Mouse (Mus musculus) c-Kit-negative CD71-positive TER-119-positive erythroid progenitor cells, embryonic 14.5 days (primary cell): ENCODE data around the gene Paqr6.
A peak's percentile ranks its signal among the peaks of the same experiment; 100 is the strongest.
"Not testable (repeated sequence)": the region's sequence is repeated elsewhere in the genome, so short reads cannot be mapped to it uniquely, and the experiment has no call there.

ENCODE experiments used
- DNase-seq: peaks from one replicate; pipeline ENCODE4 v3.0.0-alpha.2; 2013; ENCODE audit warnings: low read depth, low spot score

The Paqr6 gene

DNA sequence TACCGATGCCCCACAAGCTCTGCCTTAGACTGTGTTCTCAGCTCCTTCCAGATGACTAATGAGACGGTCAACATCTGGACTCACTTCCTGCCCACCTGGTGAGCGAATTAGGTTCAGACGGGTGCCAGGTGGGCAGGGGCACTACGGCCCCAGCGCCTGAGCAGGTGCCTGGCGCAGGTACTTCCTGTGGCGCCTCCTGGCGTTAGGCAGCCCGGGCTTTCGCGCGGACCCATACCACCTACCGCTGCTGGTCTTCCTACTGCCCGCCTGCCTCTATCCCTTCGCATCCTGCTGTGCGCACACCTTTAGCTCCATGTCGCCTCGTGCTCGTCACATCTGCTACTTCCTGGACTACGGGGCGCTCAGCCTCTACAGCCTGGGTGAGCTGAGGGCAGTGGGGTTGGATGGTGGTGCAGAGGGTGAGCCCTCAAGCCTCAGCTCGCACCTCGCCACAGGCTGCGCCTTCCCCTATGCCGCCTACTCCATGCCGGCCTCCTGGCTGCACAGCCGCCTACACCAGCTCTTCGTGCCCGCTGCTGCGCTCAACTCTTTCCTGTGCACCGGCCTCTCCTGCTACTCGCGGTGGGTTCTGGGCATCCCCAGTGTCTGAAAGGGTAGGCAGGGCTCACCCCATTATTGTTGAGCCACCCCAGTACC lies 1.4 kb downstream of the Paqr6 start:
- DNase-seq = no peak

DNA sequence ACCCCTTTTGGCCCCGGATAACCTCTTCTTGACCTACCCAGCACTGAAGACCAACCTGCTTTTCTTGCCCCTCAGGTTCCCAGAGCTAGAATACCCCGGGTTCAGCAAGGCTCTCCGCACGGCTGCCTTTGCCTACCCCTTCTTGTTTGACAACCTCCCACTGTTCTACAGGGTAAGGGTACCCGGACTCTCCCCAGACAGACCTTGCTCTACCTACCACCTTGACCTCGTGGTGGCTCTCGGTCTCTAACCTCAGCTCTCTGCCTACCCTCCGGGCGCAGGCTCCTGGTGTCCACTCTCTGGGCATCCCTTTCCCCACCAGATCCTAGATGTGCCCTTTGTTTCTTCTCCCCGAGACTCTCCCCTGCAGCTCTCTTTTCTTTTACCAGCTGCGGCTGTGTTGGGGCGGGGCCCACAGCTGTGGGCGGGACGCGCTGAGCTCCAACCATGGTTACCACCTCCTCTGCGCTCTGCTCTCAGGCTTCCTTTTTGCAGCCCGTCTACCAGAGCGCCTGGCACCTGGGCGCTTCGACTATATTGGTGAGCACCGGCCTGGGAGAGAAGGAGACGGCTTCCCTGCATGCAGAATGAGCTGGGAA lies 2.5 kb downstream of the Paqr6 start:
- not testable (repeated sequence) for DNase-seq

DNA sequence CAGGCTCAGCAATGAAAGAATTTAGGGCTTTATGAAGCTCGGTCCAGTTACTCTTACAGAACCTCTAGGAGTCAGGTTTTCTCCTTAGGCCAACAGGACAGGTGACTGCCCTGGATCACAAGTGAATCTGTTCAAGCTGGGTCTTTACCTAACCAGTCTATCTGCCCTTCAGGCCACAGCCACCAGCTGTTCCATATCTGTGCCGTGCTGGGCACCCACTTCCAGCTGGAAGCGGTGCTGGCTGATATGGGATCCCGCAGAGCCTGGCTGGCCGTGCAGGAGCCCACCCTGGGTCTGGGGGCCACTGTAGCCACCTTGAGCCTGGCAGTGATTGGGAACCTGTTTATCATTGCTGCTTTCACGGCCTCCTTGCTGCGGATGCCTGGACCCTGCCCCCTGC lies 3.1 kb downstream of the Paqr6 start:
- not testable (repeated sequence) for DNase-seq

DNA sequence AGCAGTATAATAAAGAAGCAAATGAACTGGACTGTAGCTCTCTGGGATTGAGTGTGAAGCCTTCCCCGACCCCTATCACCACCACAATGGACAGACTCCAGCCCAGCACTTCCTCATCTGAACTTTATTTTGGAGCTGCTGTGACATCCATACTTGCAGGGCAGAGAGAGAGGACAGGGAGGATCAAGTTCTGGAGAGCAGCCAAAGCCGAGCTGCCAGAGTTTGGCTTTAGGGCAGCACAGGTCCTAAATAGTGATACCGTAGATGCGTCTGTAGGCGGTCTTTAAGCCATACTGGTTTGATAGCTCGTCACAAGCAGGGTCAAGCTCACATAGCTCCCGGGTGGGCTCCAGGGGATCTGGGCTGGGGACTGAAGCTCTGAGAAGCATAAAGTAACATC lies 4.1 kb downstream of the Paqr6 start:
- not testable (repeated sequence) for DNase-seq

DNA sequence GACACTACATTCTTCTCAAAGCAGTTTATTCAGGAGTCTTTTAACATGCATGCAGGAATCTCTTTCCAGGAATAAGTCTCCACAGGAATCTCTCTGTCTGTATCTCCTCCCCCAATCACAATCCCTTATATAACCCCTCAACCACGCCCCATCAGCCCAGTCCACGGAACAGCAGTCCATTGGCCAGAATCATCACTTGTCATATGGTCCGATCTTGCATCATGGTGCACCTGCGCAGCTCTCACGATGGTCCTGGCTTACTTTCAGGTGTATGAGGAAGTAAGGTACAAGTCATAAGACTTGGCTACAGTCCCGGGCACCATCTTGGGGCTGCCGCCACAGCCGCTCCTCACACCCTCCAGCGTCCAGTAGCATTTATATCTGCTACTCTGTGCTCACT lies 8.3 kb downstream of the Paqr6 start, which contains the start of gene Bglap3:
Bglap3 (minus strand) TSS at position 101 of the 400 bp plus-strand sequence.
- not testable (repeated sequence) for DNase-seq

DNA sequence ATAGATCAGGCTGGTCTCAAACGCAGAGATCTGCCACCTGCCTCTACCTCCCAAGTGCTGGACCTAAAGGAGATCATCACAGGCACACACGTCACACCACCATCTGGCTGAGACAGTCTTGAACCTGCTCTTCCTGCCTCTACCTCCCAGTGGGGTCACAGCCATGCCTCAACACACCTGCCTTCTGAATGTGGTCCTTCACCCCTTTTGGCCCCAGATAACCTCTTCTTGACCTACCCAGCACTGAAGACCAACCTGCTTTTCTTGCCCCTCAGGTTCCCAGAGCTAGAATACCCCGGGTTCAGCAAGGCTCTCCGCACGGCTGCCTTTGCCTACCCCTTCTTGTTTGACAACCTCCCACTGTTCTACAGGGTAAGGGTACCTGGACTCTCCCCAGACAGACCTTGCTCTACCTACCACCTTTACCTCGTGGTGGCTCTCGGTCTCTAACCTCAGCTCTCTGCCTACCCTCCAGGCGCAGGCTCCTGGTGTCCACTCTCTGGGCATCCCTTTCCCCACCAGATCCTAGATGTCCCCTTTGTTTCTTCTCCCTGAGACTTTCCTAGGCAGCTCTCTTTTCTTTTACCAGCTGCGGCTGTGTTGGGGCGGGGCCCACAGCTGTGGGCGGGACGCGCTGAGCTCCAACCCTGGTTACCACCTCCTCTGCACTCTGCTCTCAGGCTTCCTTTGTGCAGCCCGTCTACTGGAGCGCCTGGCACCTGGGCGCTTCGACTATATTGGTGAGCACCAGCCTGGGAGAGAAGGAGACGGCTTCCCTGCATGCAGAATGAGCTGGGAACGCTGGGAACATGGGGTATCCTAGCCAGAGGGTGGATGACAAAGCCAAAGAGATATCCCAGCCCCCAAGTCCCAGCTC lies 11.6 kb downstream of the Paqr6 start:
- DNase-seq = not testable (repeated sequence)

DNA sequence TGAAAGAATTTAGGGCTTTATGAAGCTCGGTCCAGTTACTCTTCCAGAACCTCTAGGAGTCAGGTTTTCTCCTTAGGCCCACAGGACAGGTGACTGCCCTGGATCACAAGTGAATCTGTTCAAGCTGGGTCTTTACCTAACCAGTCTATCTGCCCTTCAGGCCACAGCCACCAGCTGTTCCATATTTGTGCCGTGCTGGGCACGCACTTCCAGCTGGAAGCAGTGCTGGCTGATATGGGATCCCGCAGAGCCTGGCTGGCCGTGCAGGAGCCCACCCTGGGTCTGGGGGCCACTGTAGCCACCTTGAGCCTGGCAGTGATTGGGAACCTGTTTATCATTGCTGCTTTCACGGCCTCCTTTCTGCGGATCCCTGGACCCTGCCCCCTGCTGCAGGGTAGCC lies 12.3 kb downstream of the Paqr6 start:
- not testable (repeated sequence) for DNase-seq

DNA sequence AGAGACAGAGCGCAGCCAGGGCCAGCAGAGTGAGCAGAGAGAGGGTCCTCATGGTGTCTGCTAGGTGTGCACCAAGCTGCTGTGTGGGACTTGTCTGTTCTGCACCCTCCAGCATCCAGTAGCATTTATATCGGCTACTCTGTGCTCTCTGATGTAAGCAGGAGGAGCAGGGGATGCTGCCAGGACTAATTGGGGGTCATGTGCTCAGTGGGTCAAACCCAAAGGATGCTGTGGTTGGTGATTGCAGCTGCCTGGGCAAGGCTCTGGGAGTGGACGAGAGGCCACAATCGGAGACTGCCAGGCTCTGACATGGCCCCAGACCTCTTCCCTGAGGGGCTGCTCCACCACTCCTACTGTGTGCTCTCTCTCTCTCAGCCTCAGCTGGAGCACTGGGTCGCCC lies 14.2 kb downstream of the Paqr6 start, which contains the start of gene Bglap2:
Bglap2 (minus strand) TSS at position 101 of the 400 bp plus-strand sequence.
- DNase-seq = not testable (repeated sequence)

DNA sequence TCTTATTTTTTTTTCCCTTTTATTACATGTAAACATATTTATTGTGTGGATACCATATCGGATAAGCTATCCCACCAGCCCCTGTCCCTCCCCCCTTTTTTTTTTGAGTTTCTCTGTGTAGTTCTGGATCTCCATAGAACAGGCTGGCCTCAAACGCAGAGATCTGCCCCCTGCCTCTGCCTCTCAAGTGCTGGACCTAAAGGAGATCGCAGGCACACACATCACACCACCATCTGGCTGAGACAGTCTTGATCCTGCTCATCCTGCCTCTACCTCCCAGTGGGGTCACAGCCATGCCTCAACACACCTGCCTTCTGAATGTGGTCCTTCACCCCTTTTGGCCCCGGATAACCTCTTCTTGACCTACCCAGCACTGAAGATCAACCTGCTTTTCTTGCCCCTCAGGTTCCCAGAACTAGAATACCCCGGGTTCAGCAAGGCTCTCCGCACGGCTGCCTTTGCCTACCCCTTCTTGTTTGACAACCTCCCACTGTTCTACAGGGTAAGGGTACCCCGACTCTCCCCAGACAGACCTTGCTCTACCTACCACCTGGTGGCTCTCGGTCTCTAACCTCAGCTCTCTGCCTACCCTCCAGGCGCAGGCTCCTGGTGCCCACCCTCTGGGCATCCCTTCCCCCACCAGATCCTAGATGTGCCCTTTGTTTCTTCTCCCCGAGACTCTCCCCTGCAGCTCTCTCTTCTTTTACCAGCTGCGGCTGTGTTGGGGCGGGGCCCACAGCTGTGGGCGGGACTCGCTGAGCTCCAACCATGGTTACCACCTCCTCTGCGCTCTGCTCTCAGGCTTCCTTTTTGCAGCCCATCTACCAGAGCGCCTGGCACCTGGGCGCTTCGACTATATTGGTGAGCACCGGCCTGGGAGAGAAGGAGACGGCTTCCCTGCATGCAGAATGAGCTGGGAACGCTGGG lies 17.3 kb downstream of the Paqr6 start:
- not testable (repeated sequence) for DNase-seq

DNA sequence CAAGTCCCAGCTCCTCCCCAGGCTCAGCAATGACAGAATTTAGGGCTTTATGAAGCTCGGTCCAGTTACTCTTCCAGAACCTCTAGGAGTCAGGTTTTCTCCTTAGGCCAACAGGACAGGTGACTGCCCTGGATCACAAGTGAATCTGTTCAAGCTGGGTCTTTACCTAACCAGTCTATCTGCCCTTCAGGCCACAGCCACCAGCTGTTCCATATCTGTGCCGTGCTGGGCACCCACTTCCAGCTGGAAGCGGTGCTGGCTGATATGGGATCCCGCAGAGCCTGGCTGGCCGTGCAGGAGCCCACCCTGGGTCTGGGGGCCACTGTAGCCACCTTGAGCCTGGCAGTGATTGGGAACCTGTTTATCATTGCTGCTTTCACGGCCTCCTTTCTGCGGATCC lies 18.0 kb downstream of the Paqr6 start:
- not testable (repeated sequence) for DNase-seq

DNA sequence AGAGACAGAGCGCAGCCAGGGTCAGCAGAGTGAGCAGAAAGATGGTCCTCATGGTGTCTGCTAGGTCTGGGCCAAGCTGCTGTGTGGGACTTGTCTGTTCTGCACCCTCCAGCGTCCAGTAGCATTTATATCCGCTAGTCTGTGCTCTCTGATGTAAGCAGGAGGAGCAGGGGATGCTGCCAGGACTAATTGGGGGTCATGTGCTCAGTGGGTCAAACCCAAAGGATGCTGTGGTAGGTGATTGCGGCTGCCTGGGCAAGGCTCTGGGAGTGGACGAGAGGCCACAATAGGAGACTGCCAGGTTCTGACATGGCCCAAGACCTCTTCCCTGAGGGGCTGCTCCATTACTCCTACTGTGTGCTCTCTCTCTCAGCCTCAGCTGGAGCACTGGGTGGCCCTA lies 20.0 kb downstream of the Paqr6 start, which contains the start of gene Bglap:
Bglap (minus strand) TSS at position 101 of the 400 bp plus-strand sequence.
- no peak for DNase-seq

DNA sequence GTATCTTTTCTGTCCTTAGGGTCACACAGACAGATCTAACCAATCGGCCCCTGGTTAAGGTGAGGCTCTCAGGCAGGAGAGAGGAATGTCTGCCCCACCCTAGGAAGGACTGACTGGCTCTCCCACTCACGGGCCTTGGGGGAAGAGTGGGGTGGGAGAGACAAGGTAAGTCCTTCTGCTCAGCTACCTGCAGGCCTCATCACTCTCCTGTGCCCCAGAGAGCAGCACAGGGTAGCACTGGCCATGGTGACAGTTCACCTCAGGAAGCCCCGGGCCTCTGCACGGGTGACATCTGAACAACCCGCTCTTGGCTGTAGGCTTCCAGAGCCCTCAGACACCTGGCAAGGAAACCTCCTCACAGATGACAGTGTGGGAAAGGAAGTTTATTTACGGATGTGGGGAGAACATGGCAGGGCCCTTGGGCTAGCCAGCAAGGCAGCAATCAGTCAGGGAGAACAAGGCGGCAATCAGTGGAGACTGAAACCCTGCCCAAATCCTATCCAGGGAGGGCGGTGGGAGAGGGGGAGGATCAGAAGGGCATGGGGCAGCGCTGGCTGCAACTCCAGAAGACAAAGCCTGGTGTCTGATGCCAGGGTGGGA lies 29.5 kb downstream of the Paqr6 start:
- no peak for DNase-seq

DNA sequence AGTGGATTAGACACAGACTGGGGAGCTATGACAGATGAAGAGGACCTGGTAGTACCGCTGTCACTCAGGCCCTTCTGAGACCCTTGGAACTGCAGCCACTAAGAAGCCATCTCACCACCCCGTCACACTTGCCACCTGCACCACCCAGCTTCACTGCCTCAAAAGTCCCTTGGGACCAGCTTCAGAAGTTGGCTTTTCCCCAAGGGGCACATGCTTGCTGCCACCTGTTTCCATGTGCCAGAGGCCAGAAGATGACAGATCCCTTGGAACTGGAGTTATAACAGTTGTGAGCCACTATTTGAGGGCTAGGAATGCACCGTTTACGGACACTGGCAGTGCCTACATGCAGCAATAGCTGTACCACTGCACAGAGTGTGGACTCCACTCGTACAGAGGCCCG lies 30.9 kb downstream of the Paqr6 start:
- no peak for DNase-seq

DNA sequence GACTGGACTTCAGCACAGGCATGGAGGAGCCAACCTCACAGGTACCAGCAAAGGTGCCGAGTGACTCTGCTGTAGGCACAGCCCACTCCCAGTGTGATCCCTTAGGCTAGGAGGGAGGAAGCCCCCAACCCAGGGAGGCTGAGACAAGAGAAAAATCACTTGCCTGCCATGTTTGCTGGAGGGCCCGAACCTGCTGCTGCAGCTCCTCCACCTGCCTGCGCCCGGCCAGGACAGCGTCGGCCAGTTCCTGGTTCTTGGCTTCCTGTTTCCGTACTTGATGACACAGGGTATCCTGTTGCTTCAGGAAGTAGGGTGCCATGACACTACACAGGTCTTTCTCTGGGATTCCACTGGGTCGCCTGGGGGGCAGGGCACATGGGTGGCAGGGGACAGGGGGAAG lies 31.4 kb downstream of the Paqr6 start:
- no peak for DNase-seq

DNA sequence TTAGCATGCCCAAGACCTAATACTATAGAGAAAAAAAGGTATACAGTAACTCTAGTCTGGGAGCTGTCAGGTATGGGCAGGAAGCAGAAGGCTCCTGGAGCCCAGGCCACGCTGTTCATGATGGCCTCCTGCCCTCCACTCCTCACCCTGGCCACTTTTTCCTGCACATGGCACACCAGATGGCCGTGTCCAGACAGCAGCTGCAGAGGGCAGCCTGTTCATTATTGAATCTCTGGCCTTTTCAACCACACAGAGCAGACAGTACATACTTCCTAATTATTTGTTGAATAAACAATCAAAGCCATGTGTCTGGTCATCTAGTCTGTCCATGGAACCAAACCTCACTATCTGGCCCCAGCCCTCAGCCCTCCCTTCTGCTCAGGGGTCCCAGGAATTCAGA lies 34.3 kb downstream of the Paqr6 start:
- DNase-seq = no peak

DNA sequence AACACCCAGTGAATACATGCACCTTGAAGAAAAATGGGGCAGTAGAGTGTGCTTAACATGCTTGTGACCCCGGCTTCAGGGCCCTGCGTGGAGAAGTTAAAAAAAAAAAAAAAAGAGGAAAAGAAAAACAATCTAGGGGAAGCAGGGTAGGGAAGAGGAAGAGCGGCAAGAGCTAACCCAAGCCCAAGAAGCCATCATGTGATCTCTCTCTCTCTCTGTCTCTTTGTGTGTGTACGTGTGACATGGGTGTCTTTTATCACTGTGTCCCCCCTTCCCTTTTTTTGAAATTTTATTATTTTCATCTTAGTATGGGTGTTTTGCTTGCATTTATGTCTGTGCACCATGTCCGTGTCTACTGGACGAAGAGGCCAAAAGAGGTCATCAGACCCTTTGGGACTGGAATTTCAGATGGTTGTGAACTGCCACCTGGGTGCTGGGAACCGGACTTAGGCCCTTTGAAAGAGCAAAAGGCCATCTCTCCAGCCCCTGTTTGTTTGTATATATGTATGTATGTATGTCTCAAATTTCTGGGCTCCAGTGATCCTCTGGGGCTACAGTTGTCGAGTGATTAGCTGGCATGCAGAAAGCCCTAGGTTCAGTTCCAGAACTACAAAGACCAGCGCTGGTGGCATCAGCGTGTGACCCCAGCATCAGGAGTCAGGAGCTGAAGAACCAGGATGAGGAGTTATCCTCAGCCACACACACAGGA lies 39.3 kb downstream of the Paqr6 start:
- DNase-seq = no peak

DNA sequence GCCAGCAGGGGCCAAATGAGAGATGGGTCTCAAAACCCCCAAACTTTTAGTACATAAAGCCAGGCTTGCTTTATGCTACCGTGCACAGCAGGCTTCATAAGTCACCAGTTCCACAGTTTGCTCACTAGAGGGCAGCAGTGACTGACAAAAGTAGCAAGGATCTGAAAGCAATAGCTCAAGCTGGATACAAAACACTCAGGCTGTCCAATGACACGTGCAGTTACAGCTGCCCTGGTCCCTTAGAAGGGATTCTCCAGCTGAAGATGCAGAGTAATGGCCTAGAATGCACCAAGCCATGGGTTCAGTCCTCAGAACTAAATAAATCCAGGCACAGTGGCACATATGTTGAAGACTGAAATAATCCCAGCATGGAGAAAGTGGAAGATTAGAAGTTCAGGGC lies 42.7 kb downstream of the Paqr6 start:
- peak; percentile 76 for DNase-seq

DNA sequence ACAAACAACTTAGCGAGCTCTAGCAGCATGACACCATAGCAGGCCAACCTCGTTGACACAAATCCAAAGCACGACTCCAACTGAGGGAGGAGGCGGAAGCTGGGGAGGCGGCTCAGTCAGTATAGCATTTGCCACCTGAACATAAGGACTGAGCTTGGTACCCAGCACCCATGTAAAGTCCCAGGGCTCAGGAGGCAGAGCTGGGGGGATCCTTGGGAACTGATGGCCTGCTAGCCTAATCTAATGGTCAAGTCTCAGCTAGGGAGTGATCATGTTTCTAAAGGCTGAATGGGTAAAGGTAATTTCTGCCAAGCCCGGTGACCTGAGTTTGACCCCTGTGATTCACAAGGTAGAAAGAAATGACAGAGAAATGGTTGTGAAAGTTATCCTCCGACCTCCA lies 43.1 kb downstream of the Paqr6 start:
- DNase-seq = no peak

DNA sequence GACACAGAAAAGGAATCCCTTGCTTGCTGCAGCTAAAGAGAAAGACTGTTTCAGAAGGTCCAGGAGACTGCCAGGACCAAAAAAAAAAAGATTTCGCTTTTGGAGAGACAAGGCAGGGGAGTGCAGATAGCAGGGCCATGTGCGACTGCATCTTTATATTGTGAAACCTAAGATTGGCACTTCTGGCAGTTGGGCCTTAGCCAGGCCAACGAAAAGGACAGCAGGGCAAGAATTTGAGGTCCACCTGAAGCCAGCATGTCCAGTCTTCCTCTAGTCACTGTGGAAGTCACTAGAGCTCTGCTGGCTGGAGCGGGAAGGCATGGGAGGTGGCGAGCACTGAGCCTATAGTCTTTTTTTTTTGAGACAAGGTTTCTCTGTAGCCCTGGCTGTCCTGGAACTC lies 44.6 kb downstream of the Paqr6 start:
- no peak for DNase-seq
